Mouse (Mus musculus) testis, adult 2 months (tissue): ENCODE measurements around the gene Eef2kmt. TPM values are rescaled to one million over a fixed set of nuclear protein-coding genes. Genes with fewer than 3 reads are reported as not detected.
A peak's percentile ranks its signal among the peaks of the same experiment; 100 is the strongest.

ENCODE experiments used
- H3K27ac ChIP-seq: fragments of 200-500 bp; 2 replicates; pipeline ENCODE4 v1.5.1; 2012; ENCODE audit warnings: low read depth, low read length; ENCODE audit not compliant: control insufficient read depth, insufficient read depth
- H3K27me3 ChIP-seq: fragments of 200-500 bp; 2 replicates; pipeline ENCODE4 v1.6.1; 2012; ENCODE audit warnings: mild to moderate bottlenecking, low read length, moderate library complexity; ENCODE audit not compliant: control insufficient read depth, insufficient read depth
- H3K36me3 ChIP-seq: fragments of 200-500 bp; 2 replicates; pipeline ENCODE4 v1.6.1; 2012; ENCODE audit warnings: mild to moderate bottlenecking, low read length; ENCODE audit not compliant: control insufficient read depth, insufficient read depth
- H3K4me1 ChIP-seq: fragments of 200-500 bp; 2 replicates; pipeline ENCODE4 v1.6.1; 2012; ENCODE audit warnings: low read length; ENCODE audit not compliant: control insufficient read depth, insufficient read depth
- H3K4me3 ChIP-seq: fragments of 200-500 bp; 2 replicates; pipeline ENCODE4 v1.5.1; 2012; ENCODE audit warnings: low read depth, mild to moderate bottlenecking, low read length, moderate library complexity, mixed read lengths; ENCODE audit not compliant: control insufficient read depth
- CTCF ChIP-seq: fragments of 200-500 bp; IDR thresholded peaks from 2 replicates; pipeline ENCODE4 v1.5.1; 2012; ENCODE audit warnings: low read depth, mild to moderate bottlenecking, inconsistent platforms, low read length, moderate library complexity; ENCODE audit not compliant: control insufficient read depth, insufficient read depth, insufficient replicate concordance
- POLR2A ChIP-seq: fragments of 200-500 bp; IDR thresholded peaks from 2 replicates; pipeline ENCODE4 v1.6.1; 2012; ENCODE audit warnings: low read depth, mild to moderate bottlenecking, inconsistent platforms, low read length, moderate library complexity; ENCODE audit not compliant: control insufficient read depth
- polyA plus RNA-seq: library from polyadenylated mRNA; depleted of rRNA; stranded (reverse); fragments of >200 nt; gene quantifications from 2 replicates; pipeline ENCODE4 v1.2.3, GENCODE M21; 2012

The Eef2kmt gene
- polyA plus RNA-seq, 1 experiment: 51.9 TPM

DNA sequence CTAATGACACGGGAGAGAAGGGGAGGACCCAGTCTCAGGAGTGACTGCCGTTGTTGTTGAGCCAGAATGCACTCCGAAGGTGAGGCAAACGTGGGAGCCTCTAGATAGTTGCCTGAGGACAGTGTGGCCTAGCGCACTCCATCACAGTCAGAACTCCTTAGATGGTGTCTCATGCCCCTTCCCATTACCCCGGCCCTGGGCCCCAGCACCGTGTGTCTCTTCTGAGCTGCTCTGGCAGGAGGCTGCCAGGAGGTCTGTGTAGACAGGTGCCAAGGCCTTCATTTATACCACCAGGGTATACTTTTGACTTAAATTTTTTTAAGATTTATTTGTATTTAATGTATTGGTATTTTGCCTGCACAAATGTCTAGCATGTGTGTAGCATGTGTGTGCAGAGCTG is 8.1 kb upstream of the Eef2kmt start:
- H3K27me3 ChIP-seq: no peaks in the 10 kb centered on the region
- no peak for TF ChIP-seq POLR2A
- no peak for TF ChIP-seq CTCF
- no peaks in the 10 kb centered on the region for H3K36me3 ChIP-seq
- no peak overlapping the region for H3K27ac ChIP-seq
- no peak overlapping the region for H3K4me3 ChIP-seq
- H3K4me1 ChIP-seq: no peaks in the 10 kb centered on the region

DNA sequence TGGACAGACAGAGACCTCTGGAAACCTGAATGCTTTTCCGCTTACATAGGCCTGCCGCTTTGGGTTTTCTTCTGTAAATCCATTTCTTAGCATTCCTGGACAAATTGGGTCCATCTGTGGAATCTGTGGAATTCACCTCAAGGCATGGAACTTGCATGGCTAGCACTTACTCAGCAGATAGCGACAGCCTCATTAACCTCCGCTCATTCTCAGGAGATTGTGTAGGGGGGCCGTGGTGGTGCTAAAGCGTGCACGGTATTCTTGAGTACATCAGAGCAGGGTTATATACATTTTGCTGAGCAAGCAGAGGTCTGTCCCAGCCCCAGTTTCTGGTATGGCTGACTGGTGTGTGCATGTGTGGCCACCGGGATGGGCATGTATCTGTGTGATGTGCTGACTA is 7.4 kb upstream of the Eef2kmt start:
- no peaks in the 10 kb centered on the region for H3K4me1 ChIP-seq
- H3K36me3 ChIP-seq: no peaks in the 10 kb centered on the region
- TF ChIP-seq CTCF (no peak), POLR2A (no peak)
- no peaks in the 10 kb centered on the region for H3K27me3 ChIP-seq
- no peak overlapping the region for H3K27ac ChIP-seq
- no peak overlapping the region for H3K4me3 ChIP-seq

- TF ChIP-seq POLR2A: no peak
- no peak for TF ChIP-seq CTCF
- Histone ChIP-seq H3K4me1 (peaks cover 11% of the 10 kb centered on the region), H3K36me3 (peaks cover 4% of the 10 kb centered on the region), H3K4me3 (peak overlapping the region; percentile 96), H3K27ac (peak overlapping the region; percentile 90), H3K27me3 (no peaks in the 10 kb centered on the region)
Measured at GRCm38 (mm10) chr16:5255081-5255740, 572 bp downstream of the Eef2kmt start.

- TF ChIP-seq POLR2A (peak; percentile 66), CTCF (peak; percentile 99)
- no peaks in the 10 kb centered on the region for H3K27me3 ChIP-seq
- peak overlapping the region; percentile 62; the same call in 1 of the 2 replicates for H3K27ac ChIP-seq
- peak overlapping the region; percentile 96 for H3K4me3 ChIP-seq
- peaks cover 5% of the 10 kb centered on the region for H3K36me3 ChIP-seq
- H3K4me1 ChIP-seq: peaks cover 11% of the 10 kb centered on the region
Measured at GRCm38 (mm10) chr16:5254346-5255025, 1.3 kb downstream of the Eef2kmt start.

GRCm38 (mm10) chr16:5252260-5252659 is 3.5 kb downstream of the Eef2kmt start:
- TF ChIP-seq POLR2A (no peak), CTCF (no peak)
- H3K27ac ChIP-seq: no peak overlapping the region
- no peaks in the 10 kb centered on the region for H3K27me3 ChIP-seq
- peaks cover 11% of the 10 kb centered on the region for H3K4me1 ChIP-seq
- no peak overlapping the region for H3K4me3 ChIP-seq
- peaks cover 12% of the 10 kb centered on the region for H3K36me3 ChIP-seq

DNA sequence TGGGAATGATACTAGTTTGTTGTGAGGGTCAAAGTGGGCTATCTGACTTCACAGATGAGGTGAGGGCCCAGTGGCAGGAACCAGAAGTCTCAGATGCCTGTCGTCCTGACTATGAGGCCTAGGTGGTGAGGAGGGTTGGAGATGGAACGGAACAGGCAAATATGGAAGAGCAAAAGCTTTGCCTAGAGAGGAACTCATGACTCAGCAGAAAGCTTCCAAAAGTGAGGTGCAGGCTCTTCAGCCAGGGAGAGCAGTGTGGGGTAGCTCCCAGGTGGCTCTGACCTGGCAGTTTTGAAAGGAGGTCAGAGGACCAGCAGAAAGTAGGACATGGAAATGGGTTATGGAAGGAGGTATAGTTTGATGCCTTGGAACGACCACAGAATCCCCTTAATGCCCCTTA is 4.9 kb downstream of the Eef2kmt start:
- TF ChIP-seq POLR2A: no peak
- no peak for TF ChIP-seq CTCF
- Histone ChIP-seq H3K4me1 (peaks cover 8% of the 10 kb centered on the region), H3K27me3 (no peaks in the 10 kb centered on the region), H3K27ac (no peak overlapping the region), H3K36me3 (peaks cover 12% of the 10 kb centered on the region), H3K4me3 (no peak overlapping the region)

DNA sequence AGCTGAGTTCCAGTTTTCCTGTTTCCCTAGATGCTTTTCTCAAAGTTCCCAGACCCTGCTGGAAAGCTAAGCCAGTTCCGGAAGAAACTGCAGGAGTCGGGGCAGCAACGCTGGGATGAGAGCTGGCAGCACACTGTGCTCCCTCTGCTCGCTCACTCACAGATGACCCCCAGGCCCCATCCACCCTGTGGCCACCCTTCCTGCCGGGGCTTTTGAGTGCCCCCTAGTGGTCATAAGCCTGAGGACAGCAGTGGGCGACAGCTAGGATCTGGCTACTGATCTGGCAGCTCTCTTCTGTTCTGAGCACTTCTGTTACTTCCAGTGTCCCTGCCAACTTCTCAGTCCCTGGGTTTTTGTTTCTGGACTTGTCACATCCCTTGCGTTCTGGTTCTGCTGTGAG is 11.4 kb downstream of the Eef2kmt start:
- Histone ChIP-seq H3K27ac (no peak overlapping the region), H3K4me1 (no peaks in the 10 kb centered on the region), H3K4me3 (no peak overlapping the region), H3K36me3 (peaks cover 7% of the 10 kb centered on the region), H3K27me3 (no peaks in the 10 kb centered on the region)
- TF ChIP-seq CTCF (peak; percentile 73), POLR2A (no peak)

- H3K4me3 ChIP-seq: no peak overlapping the region
- H3K36me3 ChIP-seq: peaks cover 1% of the 10 kb centered on the region
- TF ChIP-seq CTCF: no peak
- no peak for TF ChIP-seq POLR2A
Measured at GRCm38 (mm10) chr16:5242882-5243281, 12.9 kb downstream of the Eef2kmt start.

More at GRCm38 (mm10) chr16:5242882-5243281, 12.9 kb downstream of the Eef2kmt start:
- Histone ChIP-seq H3K27me3 (no peaks in the 10 kb centered on the region), H3K4me1 (no peaks in the 10 kb centered on the region), H3K27ac (no peak overlapping the region)
